Mouse (Mus musculus) brown adipose tissue, adult 24 weeks (tissue): ENCODE data around the gene Tbc1d2b. TPM values are rescaled to one million over a fixed set of nuclear protein-coding genes. Genes with fewer than 3 reads are reported as not detected.

Experiments
- H3K27ac ChIP-seq: fragments of 200-500 bp; replicated peaks from 2 replicates; pipeline ENCODE4 v1.5.1; 2012; ENCODE audit warnings: low read depth, mild to moderate bottlenecking, low read length
- H3K4me1 ChIP-seq: fragments of 200-500 bp; 2 replicates; pipeline ENCODE4 v1.6.1; 2012; ENCODE audit warnings: low read length, mixed read lengths; ENCODE audit not compliant: control insufficient read depth, insufficient read depth, insufficient read length
- H3K4me3 ChIP-seq: fragments of 200-500 bp; 2 replicates; pipeline ENCODE4 v1.5.1; 2012; ENCODE audit warnings: low read depth, mild to moderate bottlenecking, low read length, moderate library complexity; ENCODE audit not compliant: insufficient read depth
- polyA plus RNA-seq: library from polyadenylated mRNA; stranded (reverse); fragments of >200 nt; gene quantifications from 2 replicates; pipeline ENCODE4 v1.2.4, GENCODE M21; 2012; ENCODE audit not compliant: missing spikeins, insufficient read depth, insufficient read length

Gene Tbc1d2b
- polyA plus RNA-seq, 1 experiment: 7.7 TPM

GRCm38 (mm10) chr9:90241618-90242017, 29.0 kb downstream of the Tbc1d2b start:
- peaks cover 14% of the 10 kb centered on the region for H3K4me1 ChIP-seq

DNA sequence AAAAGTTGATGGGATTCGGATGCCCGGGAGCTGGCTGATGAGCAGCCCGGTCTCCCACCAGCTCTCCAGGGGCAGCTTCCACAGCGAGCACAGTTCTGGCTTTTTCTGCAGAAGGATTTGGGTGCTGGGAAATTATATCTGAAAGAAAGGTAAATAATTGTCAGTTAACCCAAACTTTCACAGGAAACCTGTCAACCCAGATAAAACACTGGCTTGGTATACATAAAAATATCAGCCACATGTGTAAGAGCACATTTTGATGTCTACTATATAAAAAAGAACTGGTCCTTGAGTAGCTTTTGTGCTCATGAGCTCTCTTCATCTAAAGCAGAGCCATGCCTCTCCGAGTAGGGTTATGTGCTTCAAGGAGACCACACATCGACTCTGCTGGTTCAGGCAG, 29.6 kb downstream of the Tbc1d2b start:
- H3K4me3 ChIP-seq: no peak overlapping the region
- H3K4me1 ChIP-seq: peaks cover 14% of the 10 kb centered on the region
- no peak overlapping the region for H3K27ac ChIP-seq

More at GRCm38 (mm10) chr9:90241618-90242017, 29.0 kb downstream of the Tbc1d2b start:
- H3K27ac ChIP-seq: no peak overlapping the region
- no peak overlapping the region for H3K4me3 ChIP-seq

DNA sequence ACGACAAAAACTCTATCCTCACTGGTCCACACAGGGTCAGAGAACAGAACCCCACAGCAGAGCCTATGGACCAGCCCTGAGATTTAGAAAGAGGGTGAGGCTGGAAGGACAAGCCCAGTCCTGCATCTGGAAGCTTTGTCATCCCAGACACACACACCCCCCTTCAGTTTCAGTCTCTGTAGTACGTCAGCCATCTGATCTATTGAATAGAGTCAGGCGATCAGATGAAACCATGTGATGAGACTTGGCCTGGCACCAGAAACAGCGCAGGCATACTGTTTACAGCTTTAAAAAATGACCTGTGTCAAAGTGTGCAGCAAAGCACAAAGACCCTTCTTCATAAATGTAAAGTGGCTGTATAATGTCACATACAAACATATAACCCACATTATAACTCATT, 30.0 kb downstream of the Tbc1d2b start:
- no peak overlapping the region for H3K4me3 ChIP-seq
- no peak overlapping the region for H3K27ac ChIP-seq
- peaks cover 14% of the 10 kb centered on the region for H3K4me1 ChIP-seq

DNA sequence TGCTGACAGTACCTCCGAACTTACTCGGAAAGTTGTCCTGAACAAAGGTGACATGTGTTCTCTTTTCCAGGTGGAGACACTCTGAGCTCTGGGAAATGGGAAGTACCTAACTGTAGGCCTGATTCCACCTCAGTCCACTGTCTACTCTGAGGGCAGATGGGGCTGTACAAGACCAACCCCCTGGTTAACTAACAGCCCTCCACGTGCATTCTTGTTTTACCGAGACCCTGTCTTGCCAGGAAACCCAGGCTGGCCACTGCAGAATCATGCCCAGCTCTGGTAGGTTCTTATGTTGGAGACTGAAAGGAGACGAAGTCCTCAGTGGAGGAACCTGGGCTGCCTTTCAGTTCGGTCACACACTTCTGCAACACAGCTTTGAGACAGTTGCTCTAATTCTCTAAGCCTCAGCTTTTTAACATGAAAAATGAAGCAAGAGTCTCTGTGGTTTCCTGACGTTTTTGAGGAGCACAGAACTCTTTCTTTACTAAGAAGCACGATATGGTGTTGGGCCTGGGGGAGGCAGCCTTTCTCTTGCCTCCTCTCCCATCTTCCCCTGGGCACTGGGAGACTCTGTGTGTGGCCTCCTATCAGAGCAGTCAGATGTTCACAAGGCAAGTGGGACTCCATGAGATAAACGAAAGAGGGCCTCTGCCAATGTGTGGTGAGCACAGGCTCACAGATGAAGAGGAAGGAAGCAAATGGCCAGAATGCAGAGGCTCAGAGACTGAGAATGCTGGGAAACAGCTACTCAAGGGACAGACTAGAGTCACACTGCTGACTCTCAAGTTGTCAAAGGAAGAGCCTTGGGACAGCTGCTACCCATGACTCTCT, 33.2 kb downstream of the Tbc1d2b start:
- H3K4me3 ChIP-seq: no peak overlapping the region
- peak overlapping the region; percentile 12 for H3K27ac ChIP-seq
- peaks cover 13% of the 10 kb centered on the region for H3K4me1 ChIP-seq

GRCm38 (mm10) chr9:90236817-90237216, 33.8 kb downstream of the Tbc1d2b start:
- Histone ChIP-seq H3K27ac (peak overlapping the region; percentile 12; the same call in 1 of the 2 replicates), H3K4me1 (peaks cover 11% of the 10 kb centered on the region), H3K4me3 (no peak overlapping the region)

DNA sequence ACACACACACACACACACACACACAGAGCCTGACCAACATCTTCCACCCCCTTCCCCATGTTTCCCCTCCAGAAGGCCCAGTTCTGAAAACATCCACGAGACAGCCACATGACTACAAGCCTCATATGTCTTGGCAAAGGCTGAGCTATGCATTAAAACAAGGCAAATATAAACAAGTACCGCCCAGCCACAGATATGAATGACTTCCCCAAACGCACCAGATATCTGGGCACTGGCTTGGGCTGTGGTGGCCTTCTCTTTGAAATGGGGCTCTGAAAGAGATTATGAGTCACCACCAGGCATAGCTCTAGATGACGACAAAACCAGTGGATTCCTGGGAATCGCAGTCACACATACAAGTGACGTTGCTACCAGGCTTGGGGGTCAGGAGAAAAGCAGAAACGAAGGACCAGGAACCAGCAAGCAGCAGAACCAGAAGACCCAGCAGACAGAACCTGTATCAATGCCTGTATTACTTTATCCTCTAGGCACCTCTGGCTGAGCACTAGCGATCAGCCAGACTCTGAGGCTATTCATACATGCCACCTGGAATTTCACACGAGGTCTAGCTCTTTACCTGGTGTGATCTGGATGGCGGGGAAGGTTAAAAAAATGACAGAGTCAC, 35.2 kb downstream of the Tbc1d2b start:
- no peak overlapping the region for H3K4me3 ChIP-seq
- H3K4me1 ChIP-seq: peaks cover 11% of the 10 kb centered on the region
- H3K27ac ChIP-seq: no peak overlapping the region

DNA sequence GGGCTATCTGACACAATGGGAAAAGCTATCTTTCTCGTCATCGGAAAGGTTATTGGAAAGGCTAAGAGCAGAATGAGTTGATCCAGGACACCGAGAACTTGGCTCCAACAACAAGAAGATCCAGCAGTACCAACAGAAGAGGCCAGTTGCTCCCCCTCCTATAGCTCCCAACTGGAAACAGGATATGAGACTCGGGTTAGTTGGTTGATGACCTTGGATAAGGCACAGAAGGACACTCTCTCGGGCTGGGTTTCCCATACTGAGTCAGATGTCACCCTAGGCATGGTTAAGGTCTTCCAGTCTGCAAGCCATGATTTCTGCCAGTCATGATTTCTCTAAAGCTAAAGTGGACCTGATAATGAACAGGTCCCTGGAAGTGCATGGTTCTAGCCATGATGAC, 35.8 kb downstream of the Tbc1d2b start:
- Histone ChIP-seq H3K27ac (no peak overlapping the region), H3K4me1 (peaks cover 11% of the 10 kb centered on the region), H3K4me3 (no peak overlapping the region)

DNA sequence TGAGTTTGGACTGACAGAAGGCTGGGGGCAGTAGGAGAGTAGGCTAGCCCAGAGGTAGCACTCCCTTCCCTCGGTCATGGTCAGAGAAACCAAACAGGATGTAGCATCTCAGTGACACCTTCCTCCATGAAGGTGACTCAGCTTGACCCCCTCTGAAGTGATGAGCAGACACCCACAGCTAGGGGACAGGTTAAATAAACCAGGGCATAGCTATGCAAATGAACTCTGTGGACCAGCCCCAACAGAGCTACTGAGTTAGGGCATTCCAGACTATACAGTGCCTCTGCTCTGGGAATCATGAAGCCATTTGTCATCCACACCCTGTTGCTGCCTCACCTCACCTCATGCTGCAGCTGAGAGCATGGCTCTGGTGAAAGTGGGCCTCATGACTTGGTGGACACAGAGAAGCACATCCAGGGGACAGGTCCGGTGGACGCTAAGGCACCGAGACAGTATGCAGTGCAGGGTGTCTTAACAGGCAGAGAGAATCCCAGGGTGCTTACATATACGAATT, 36.6 kb downstream of the Tbc1d2b start:
- Histone ChIP-seq H3K27ac (peak overlapping the region; percentile 23; the same call in 1 of the 2 replicates), H3K4me3 (no peak overlapping the region), H3K4me1 (peaks cover 11% of the 10 kb centered on the region)

- Histone ChIP-seq H3K4me1 (peaks cover 11% of the 10 kb centered on the region), H3K4me3 (no peak overlapping the region), H3K27ac (peak overlapping the region; percentile 54)
Measured at GRCm38 (mm10) chr9:90232781-90233690, 37.6 kb downstream of the Tbc1d2b start.

DNA sequence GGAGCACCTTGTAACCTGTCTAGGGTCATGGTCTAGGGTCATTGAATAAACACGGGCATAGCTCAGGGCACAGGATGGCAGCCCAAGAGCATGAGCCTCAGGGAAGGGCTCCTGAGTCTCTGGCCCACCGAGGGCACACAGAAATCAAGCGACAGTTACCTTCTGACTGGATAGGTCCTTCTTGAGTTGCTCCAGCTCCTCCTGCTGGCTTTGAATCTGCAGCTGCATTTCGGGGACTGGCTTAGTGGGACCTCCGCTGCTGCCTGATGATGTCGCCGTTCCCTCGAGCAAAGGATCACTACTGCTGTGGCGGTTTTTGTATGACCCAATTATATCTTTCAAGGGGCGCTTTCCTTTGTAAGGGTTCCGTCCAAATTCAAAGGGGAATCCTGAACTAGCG, 43.4 kb downstream of the Tbc1d2b start:
- Histone ChIP-seq H3K4me3 (peak overlapping the region; percentile 20), H3K27ac (peak overlapping the region; percentile 80), H3K4me1 (0 out of 2 replicates have a peak, but pooled peaks cover 2% of the 10 kb centered on the region)

DNA sequence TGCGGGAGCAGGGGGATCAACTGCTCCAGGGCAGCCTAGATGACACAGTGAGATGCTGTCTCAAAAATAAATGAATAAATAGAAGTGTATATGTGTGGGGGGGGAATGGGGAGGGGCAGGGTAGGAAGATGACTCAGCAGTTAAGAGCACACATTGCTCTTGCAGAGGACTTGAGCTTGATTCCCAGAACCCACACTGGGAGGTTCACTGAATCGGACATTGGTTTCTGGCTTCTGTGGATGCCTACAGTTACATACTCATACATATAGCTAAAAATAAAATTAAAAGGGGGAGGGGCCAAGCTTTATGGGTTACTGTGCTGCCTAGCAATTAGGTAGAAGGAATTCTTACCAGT, 43.9 kb downstream of the Tbc1d2b start:
- H3K4me3 ChIP-seq: peak overlapping the region; percentile 20; the same call in 1 of the 2 replicates
- H3K4me1 ChIP-seq: 0 out of 2 replicates have a peak, but pooled peaks cover 2% of the 10 kb centered on the region
- H3K27ac ChIP-seq: peak overlapping the region; percentile 80

GRCm38 (mm10) chr9:90226081-90226741, 44.4 kb downstream of the Tbc1d2b start:
- H3K27ac ChIP-seq: peak overlapping the region; percentile 86
- 0 out of 2 replicates have a peak, but pooled peaks cover 2% of the 10 kb centered on the region for H3K4me1 ChIP-seq
- peak overlapping the region; percentile 54 for H3K4me3 ChIP-seq

DNA sequence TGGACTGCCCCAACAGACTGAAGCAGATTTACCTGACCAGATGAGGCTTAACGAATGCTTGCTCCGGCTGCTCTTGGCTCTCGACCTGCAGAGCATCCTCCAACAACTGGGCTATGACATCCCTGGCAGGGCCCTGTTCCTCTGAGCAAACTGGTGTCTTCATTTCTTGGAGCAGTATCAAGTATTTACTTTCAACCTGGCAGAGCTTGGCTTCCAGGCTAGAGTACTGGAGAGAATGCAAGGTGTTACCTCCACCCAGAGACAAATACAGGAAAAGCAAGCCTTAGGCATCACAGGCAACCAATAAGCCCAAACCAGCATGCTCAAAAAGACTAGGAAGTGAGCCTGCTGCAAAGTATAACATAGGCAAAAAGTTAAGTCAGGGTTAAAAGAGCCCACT, 48.3 kb downstream of the Tbc1d2b start:
- Histone ChIP-seq H3K4me3 (no peak overlapping the region), H3K4me1 (0 out of 2 replicates have a peak, but pooled peaks cover 2% of the 10 kb centered on the region), H3K27ac (no peak overlapping the region)

DNA sequence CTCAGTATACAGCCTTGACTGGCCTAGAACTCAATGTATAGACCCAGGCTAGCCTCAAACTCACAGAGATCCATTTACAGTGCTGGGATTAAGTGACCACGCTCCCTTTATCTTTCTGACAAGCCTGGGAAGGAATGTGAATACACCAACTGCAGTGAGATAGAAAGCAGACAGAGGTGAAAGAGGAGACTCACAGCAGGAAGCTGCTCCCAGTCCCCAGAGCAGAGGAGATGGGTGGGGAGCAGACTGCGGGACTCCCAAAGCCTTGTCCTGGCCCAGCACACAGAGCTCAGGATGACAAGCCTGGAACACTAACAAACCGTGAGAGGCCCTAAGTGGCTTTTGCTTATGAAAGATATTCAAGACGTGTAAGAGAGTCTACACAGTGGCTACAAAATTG, 53.1 kb downstream of the Tbc1d2b start:
- H3K4me1 ChIP-seq: no peaks in the 10 kb centered on the region
- no peak overlapping the region for H3K4me3 ChIP-seq
- no peak overlapping the region for H3K27ac ChIP-seq
